Mouse (Mus musculus) heart, embryonic 11.5 days (tissue): ENCODE data around the gene Gm9833. TPM values are rescaled to one million over a fixed set of nuclear protein-coding genes. Genes with fewer than 3 reads are reported as not detected.
"Not testable (repeated sequence)": the region's sequence is repeated elsewhere in the genome, so short reads cannot be mapped to it uniquely, and the experiment has no call there.

Source experiments
- ATAC-seq: fragments of 200-750 bp; cut with Nextera tagmentation; replicated peaks from 2 replicates; pipeline ENCODE4 v1.8.0; 2017; ENCODE audit warnings: moderate library complexity; ENCODE audit not compliant: insufficient number of reproducible peaks, low FRiP score, low TSS enrichment
- H3K27ac ChIP-seq: fragments of 300-500 bp; sonication (generic); 2 replicates; pipeline ENCODE4 v1.5.1; 2014; ENCODE audit warnings: mild to moderate bottlenecking, low read depth, low read length
- H3K27me3 ChIP-seq: fragments of 300-500 bp; sonication (generic); 2 replicates; pipeline ENCODE4 v1.6.1; 2014; ENCODE audit warnings: mild to moderate bottlenecking, low read length, mixed read lengths; ENCODE audit not compliant: control insufficient read depth, insufficient read depth
- H3K36me3 ChIP-seq: fragments of 300-500 bp; sonication (generic); 2 replicates; pipeline ENCODE4 v1.6.1; 2014; ENCODE audit warnings: mild to moderate bottlenecking, low read length, moderate library complexity, mixed read lengths; ENCODE audit not compliant: control insufficient read depth, insufficient read depth
- H3K4me1 ChIP-seq: fragments of 300-500 bp; sonication (generic); 2 replicates; pipeline ENCODE4 v1.6.1; 2014; ENCODE audit warnings: low read length; ENCODE audit not compliant: control insufficient read depth, insufficient read depth
- H3K4me2 ChIP-seq: fragments of 300-500 bp; sonication (generic); 2 replicates; pipeline ENCODE4 v1.6.1; 2014; ENCODE audit warnings: mild to moderate bottlenecking, moderate library complexity
- H3K4me3 ChIP-seq: fragments of 300-500 bp; sonication (generic); 2 replicates; pipeline ENCODE4 v1.5.1; 2014; ENCODE audit warnings: low read depth, low read length
- H3K9ac ChIP-seq: fragments of 300-500 bp; sonication (generic); 2 replicates; pipeline ENCODE4 v1.6.1; 2014; ENCODE audit warnings: mild to moderate bottlenecking, low read depth, low read length, moderate library complexity
- H3K9me3 ChIP-seq: fragments of 300-500 bp; sonication (generic); replicated peaks from 2 replicates; pipeline ENCODE4 v1.6.1; 2016; ENCODE audit warnings: low read length; ENCODE audit not compliant: control insufficient read depth
- WGBS: fragments of 180-500 bp; shearing (Covaris S2); extraction: QIAGEN DNeasy Blood & Tissue Kit; methylation state at CpG from one replicate; pipeline ENCODE4 v1.1.7; 2014; ENCODE audit not compliant: insufficient replicate concordance; 5-methylcytosine and 5-hydroxymethylcytosine counted together
- polyA plus RNA-seq: library from polyadenylated mRNA; unstranded; fragments of >200 nt; fragmentation: Nextera tagmentation; extraction: Ambion mirVana; gene quantifications from 2 replicates; pipeline ENCODE4 v1.2.1, GENCODE M21; 2014

Gm9833 gene
- 3.1 and 3.4 TPM in 2 replicates for polyA plus RNA-seq

DNA sequence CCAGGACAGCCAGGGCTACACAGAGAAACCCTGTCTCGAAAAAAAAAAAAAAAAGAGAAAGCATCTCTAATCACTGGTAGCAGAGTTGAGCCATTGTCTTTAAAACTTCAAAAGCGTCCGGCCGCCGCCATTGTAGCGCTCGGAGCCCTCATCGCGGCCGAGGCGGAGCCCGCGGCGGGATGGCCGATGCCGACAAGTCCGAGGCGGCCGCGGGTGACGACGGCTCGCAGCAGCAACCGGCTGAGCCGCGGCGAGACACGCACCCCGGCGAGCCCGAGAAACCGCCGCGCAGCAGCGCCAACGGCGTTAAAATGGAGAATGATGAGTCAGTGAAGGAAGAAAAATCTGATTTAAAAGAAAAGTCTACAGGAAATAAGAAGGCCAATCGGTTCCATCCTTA, at the start of gene Gm9833:
TSS of gene Gm9833 (plus strand) at position 117 of the 400 bp plus-strand sequence.
- H3K27ac ChIP-seq, H3K36me3 ChIP-seq, ATAC-seq, H3K4me1 ChIP-seq, H3K27me3 ChIP-seq, H3K9ac ChIP-seq, H3K9me3 ChIP-seq, H3K4me3 ChIP-seq: not testable (repeated sequence)
- peak within 1 kb of the TSS; percentile 49 for H3K4me2 ChIP-seq
- WGBS: 28% methylated on average over 30 of the region's 38 CpGs

DNA sequence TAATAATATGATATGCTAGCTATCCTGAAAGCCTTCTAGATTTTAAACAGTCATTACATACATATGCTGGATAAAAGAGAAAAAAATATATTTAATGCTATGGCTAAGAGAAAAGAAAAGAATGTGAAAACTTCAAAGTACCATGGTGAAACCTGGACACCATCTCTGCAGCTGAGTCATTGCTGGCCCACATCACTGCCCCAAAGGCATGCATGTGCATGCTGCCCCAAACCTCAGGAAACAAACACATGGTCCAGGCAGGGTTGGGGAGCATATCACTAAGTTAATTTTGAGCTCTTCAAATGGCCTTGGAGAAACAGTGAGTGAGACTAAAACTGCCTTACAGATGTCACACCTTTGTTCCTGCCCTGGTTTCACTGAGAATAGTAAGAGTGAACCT, 17.8 kb upstream of the Gm9833 start:
- H3K4me1 ChIP-seq: no peaks in the 10 kb centered on the region
- H3K4me3 ChIP-seq: no peak overlapping the region
- H3K36me3 ChIP-seq: no peaks in the 10 kb centered on the region

DNA sequence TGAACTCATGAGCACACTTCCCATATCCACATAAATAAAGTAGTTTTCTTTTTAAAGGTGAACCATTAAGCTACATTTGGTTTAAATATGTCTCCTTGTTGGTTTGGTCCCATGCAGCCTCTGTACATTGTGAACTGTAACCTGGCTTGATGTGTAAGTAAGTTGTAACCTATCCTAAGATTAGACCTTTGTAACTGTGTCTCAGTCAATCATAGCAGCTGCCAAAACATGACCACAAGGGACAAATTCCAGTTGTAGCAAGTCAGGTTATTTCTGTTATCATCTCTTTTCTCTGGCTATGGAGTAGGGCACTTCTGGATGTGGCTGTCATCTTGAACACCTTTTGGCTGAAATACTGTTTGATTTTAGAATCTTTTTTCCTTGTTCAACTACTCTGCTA, 12.1 kb upstream of the Gm9833 start:
- no peaks in the 10 kb centered on the region for H3K27me3 ChIP-seq
- no peak overlapping the region for H3K9ac ChIP-seq
- H3K4me1 ChIP-seq: no peaks in the 10 kb centered on the region
- H3K4me3 ChIP-seq: no peak overlapping the region
- H3K36me3 ChIP-seq: no peaks in the 10 kb centered on the region
- H3K27ac ChIP-seq: no peak overlapping the region
- no peak overlapping the region for H3K4me2 ChIP-seq
- no peak for ATAC-seq
- no peaks in the 10 kb centered on the region for H3K9me3 ChIP-seq

More for the DNA sequence above, 17.8 kb upstream of the Gm9833 start:
- Histone ChIP-seq H3K9me3 (no peaks in the 10 kb centered on the region), H3K27ac (no peak overlapping the region), H3K27me3 (no peaks in the 10 kb centered on the region), H3K4me2 (no peak overlapping the region), H3K9ac (no peak overlapping the region)
- no peak for ATAC-seq

DNA sequence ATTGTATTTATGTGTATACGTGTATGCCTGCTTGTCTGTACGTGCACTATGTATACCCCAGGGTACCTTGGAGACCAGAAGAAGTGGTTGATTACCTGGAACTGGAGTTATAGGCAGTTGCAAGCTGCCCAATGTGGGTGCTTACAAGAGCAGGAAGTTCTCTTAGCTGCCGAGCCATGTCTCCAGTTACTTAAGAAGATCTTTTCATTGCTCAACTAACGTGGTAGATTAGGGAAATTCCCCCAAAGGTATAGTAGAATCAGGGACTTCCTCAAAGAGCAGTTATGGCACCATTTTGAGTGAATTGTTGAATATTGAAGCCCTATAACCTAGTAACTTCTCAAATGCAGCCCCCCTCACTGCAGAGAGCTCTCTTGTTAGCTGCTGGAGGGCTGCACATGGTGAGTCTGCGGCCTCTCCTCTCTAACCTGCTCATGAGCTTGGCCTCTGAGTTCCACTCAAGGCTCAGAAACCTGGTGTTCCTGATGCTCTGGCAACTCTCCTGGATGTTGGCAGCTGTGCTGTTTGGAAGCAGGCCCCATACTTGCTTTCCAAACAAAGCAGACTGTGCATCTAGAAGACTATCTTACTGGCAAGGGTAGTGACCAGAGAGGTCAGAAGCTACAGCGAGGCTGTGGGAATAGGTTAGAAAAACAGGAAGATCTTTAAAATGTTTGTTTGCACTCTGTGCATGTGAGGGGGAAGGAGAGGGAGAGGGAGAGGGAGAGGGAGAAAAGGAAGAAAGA, 10.6 kb upstream of the Gm9833 start:
- Histone ChIP-seq H3K9me3 (no peaks in the 10 kb centered on the region), H3K9ac (no peak overlapping the region), H3K4me1 (no peaks in the 10 kb centered on the region), H3K27me3 (no peaks in the 10 kb centered on the region), H3K4me2 (no peak overlapping the region), H3K36me3 (no peaks in the 10 kb centered on the region), H3K4me3 (no peak overlapping the region), H3K27ac (no peak overlapping the region)
- WGBS: 76% methylated on average over 6 of the region's 6 CpGs
- ATAC-seq: no peak

DNA sequence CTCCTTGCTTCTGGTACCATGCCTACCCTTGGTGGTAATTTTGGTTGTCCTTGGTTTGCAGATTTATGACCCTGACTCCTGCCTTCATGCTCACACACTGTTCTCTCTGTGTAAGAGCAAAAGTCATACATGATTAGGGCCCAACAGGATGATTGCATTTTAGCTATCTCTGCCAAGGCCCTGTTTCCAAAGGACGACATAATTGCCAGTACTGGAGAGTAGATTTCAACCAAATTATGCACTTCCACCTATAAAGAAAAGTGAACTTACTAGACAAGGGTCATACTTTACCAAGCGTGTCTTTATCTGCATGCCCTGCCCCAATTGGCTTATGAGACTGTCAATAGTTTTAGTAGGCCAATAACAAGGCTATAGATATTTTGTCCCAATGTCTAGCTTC, 9.8 kb upstream of the Gm9833 start:
- Histone ChIP-seq H3K9ac (no peak overlapping the region), H3K4me3 (no peak overlapping the region), H3K4me1 (no peaks in the 10 kb centered on the region), H3K4me2 (no peak overlapping the region), H3K27me3 (no peaks in the 10 kb centered on the region), H3K36me3 (no peaks in the 10 kb centered on the region), H3K27ac (no peak overlapping the region), H3K9me3 (no peaks in the 10 kb centered on the region)
- WGBS: 76% methylated on average over 2 of the region's 2 CpGs
- ATAC-seq: no peak

DNA sequence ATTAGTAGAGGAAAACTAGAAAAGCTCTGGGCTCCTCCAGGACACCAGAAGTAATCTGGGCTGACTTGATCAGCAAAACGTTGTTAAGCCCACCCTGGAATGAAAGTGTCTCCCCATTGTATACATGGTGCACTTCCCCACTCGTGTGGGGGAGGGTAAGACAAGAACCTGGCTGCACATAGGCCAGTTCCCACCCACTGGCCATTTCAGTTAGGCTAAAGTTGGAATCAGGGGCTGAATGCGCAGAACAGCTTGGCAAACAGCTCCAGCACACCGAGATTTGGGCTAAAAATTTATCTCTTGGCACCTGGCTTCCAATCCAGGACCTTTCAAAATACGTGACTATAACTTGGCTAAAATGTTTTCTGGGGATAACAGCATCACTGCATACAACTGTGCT, 6.6 kb upstream of the Gm9833 start:
- no peak overlapping the region for H3K27ac ChIP-seq
- H3K9me3 ChIP-seq: no peaks in the 10 kb centered on the region
- ATAC-seq: no peak
- no peaks in the 10 kb centered on the region for H3K36me3 ChIP-seq
- H3K9ac ChIP-seq: no peak overlapping the region
- H3K4me1 ChIP-seq: 0 out of 2 replicates have a peak, but pooled peaks cover 3% of the 10 kb centered on the region
- 65% methylated on average over 5 of the region's 5 CpGs for WGBS
- H3K27me3 ChIP-seq: no peaks in the 10 kb centered on the region
- no peak overlapping the region for H3K4me3 ChIP-seq
- no peak overlapping the region for H3K4me2 ChIP-seq

DNA sequence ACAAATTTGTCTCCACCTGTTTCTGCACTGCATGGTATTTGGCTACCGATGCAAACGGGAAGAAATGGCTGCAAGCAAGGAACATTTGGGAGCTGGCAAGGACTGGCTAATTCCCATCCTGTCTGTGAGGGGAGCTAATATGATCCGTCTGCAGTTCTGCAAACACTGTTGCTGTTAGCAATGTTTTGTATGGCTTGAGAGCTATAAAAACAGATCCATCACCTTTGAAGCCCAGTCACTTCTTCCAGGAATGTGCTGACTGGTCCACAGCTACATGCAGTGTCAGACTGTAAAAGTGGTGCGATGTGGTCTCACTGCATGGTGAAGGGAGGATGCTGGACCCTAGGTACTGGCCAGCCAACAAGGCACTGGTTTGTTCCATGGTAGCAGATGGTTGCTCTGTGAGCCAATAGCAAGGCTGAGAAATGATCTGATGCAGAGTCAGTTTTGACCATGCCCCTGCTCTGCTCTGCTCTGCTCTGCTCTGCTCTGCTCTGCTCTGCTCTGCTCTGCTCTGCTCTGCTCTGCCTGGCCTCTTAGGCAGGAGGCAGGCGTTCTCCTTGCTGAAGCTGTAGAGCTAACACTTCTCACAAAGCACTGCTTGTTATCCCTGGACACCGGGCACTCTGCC, 5.9 kb upstream of the Gm9833 start:
- Histone ChIP-seq H3K36me3 (no peaks in the 10 kb centered on the region), H3K4me1 (0 out of 2 replicates have a peak, but pooled peaks cover 3% of the 10 kb centered on the region), H3K4me3 (no peak overlapping the region), H3K4me2 (no peak overlapping the region), H3K27me3 (no peaks in the 10 kb centered on the region), H3K9ac (no peak overlapping the region), H3K27ac (no peak overlapping the region), H3K9me3 (no peaks in the 10 kb centered on the region)
- ATAC-seq: no peak
- 64% methylated on average over 6 of the region's 6 CpGs for WGBS

DNA sequence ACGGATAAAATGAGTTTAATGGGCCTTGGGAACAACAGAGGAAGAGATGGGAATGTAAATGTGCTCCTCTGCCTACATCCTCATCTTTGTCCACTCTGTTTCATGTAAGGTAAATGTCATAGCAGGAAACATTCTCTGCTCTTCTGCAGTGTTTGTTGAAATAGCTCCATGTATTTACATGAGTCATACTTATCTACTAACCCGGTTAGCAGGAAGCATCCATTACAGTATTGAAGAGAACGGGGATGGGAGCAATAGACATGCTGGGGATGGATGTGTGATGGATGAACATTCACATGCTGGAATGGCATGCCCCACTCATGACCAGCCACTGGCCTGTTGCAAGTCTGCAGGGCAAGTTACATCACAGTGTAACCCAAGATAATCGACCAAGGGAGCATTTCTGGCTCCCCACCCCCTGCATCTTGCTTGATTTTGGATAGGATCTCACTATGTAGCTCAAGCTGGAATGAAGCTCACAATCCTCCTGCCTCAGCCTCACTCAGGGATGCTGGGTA, 5.3 kb upstream of the Gm9833 start:
- H3K27me3 ChIP-seq: peaks cover 3% of the 10 kb centered on the region; the same call in 1 of the 2 replicates
- H3K9ac ChIP-seq: no peak overlapping the region
- H3K9me3 ChIP-seq: no peaks in the 10 kb centered on the region
- whole genome bisulfite sequencing: 56% methylated on average over 4 of the region's 4 CpGs
- no peak overlapping the region for H3K4me3 ChIP-seq
- no peak overlapping the region for H3K4me2 ChIP-seq
- H3K4me1 ChIP-seq: 0 out of 2 replicates have a peak, but pooled peaks cover 3% of the 10 kb centered on the region
- H3K27ac ChIP-seq: no peak overlapping the region
- no peak for ATAC-seq
- H3K36me3 ChIP-seq: no peaks in the 10 kb centered on the region
